Mouse (Mus musculus): ENCODE measurements around the gene Ugt1a2. TPM values are rescaled to one million over a fixed set of nuclear protein-coding genes. Genes with fewer than 3 reads are reported as not detected.
"Not testable (repeated sequence)": the region's sequence is repeated elsewhere in the genome, so short reads cannot be mapped to it uniquely, and the experiment has no call there.

Gene Ugt1a2
- polyA plus RNA-seq (2012; rRNA removed): 0.09 and 0.38 TPM in 2 replicates

- Histone ChIP-seq H3K4me3 (ENCODE audit: low read depth, low read length) (no peak within 1 kb of the TSS), H3K27ac (ENCODE audit: insufficient read depth, low read depth, low read length) (no peak within 1 kb of the TSS), H3K36me3 (ENCODE audit: control insufficient read depth, insufficient read depth, low read length) (no peaks in the 10 kb centered on the region), H3K4me1 (ENCODE audit: control insufficient read depth, insufficient read depth, insufficient read length, low read length) (peaks cover 5% of the 10 kb centered on the region), H3K27me3 (ENCODE audit: control insufficient read depth, insufficient read depth, low read length) (no peaks in the 10 kb centered on the region)
- TF ChIP-seq POLR2A (IDR thresholded peaks at IDR 0.05; ENCODE audit: low read depth, low read length) (no peak), CTCF (IDR thresholded peaks at IDR 0.05; ENCODE audit: extremely low read depth, insufficient read length, insufficient replicate concordance, low read depth, low read length) (no peak)
- 63% methylated on average over 7 of the region's 7 CpGs for WGBS
Observed at GRCm38 (mm10) chr1:88200456-88200855, at the start of gene Ugt1a2. Gene Ugt1a2, plus strand, starts transcription at chr1:88200601.

- Histone ChIP-seq H3K36me3 (ENCODE audit: control insufficient read depth, insufficient read depth, low read length) (no peaks in the 10 kb centered on the region; the same call in 1 of the 2 replicates), H3K27ac (ENCODE audit: insufficient read depth, low read depth, low read length) (no peak overlapping the region), H3K27me3 (ENCODE audit: control insufficient read depth, insufficient read depth, low read length) (no peaks in the 10 kb centered on the region), H3K4me1 (ENCODE audit: control insufficient read depth, insufficient read depth, insufficient read length, low read length) (peaks cover 4% of the 10 kb centered on the region; the same call in 1 of the 2 replicates), H3K4me3 (ENCODE audit: low read depth, low read length) (no peak overlapping the region)
- TF ChIP-seq CTCF (IDR thresholded peaks at IDR 0.05; ENCODE audit: extremely low read depth, insufficient read length, insufficient replicate concordance, low read depth, low read length): no peak
- no peak for TF ChIP-seq POLR2A (IDR thresholded peaks at IDR 0.05; ENCODE audit: low read depth, low read length)
- WGBS: 26% methylated on average over 2 of the region's 2 CpGs
Observed at GRCm38 (mm10) chr1:88158430-88158829, 42.0 kb upstream of the Ugt1a2 start.

- 0 out of 2 replicates have a peak, but pooled peaks cover 2% of the 10 kb centered on the region for H3K4me1 ChIP-seq (ENCODE audit: control insufficient read depth, insufficient read depth, insufficient read length, low read length)
- no peak within 1 kb of the TSS for H3K27ac ChIP-seq (ENCODE audit: insufficient read depth, low read depth, low read length)
- 89% methylated on average over 5 of the region's 5 CpGs for WGBS
- TF ChIP-seq POLR2A (IDR thresholded peaks at IDR 0.05; ENCODE audit: low read depth, low read length) (no peak), CTCF (IDR thresholded peaks at IDR 0.05; ENCODE audit: extremely low read depth, insufficient read length, insufficient replicate concordance, low read depth, low read length) (no peak)
- H3K36me3 ChIP-seq (ENCODE audit: control insufficient read depth, insufficient read depth, low read length): peaks cover 5% of the 10 kb centered on the region; the same call in 1 of the 2 replicates
- H3K27me3 ChIP-seq (ENCODE audit: control insufficient read depth, insufficient read depth, low read length): no peaks in the 10 kb centered on the region
- H3K4me3 ChIP-seq (ENCODE audit: low read depth, low read length): no peak within 1 kb of the TSS
Observed at GRCm38 (mm10) chr1:88165711-88166110, 34.7 kb upstream of the Ugt1a2 start, which contains the start of gene Ugt1a5. Gene Ugt1a5, plus strand, starts transcription at chr1:88166012.

DNA sequence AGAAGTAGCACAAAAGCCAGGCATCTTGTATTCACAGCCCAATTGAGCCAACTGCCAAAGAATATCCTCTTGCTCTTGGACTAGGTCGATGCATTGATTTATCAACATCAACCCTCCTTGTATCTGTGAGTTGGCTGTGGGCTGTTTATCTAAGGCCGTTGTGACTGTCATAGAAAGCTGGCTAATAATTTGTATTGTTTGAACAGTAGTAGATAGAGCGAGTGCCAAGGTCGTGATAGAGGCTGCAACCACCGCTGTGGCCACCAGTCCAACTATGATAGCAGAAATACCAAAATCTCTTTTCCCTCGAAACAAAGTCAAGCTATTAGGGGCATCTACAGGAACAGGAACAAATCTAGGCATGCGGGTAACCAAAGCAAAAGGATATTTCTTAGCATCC, 28.2 kb upstream of the Ugt1a2 start:
- not testable (repeated sequence) for H3K4me1 ChIP-seq (ENCODE audit: control insufficient read depth, insufficient read depth, insufficient read length, low read length); H3K4me3 ChIP-seq (ENCODE audit: low read depth, low read length); H3K27ac ChIP-seq (ENCODE audit: insufficient read depth, low read depth, low read length); H3K27me3 ChIP-seq (ENCODE audit: control insufficient read depth, insufficient read depth, low read length); H3K36me3 ChIP-seq (ENCODE audit: control insufficient read depth, insufficient read depth, low read length)
- WGBS: 48% methylated on average over 7 of the region's 7 CpGs

GRCm38 (mm10) chr1:88179657-88180056, 20.7 kb upstream of the Ugt1a2 start:
- peak overlapping the region; percentile 92 for H3K27ac ChIP-seq (ENCODE audit: insufficient read depth, low read depth, low read length)
- H3K27me3 ChIP-seq (ENCODE audit: control insufficient read depth, insufficient read depth, low read length): no peaks in the 10 kb centered on the region
- TF ChIP-seq CTCF (IDR thresholded peaks at IDR 0.05; ENCODE audit: extremely low read depth, insufficient read length, insufficient replicate concordance, low read depth, low read length): no peak
- no peak for TF ChIP-seq POLR2A (IDR thresholded peaks at IDR 0.05; ENCODE audit: low read depth, low read length)
- no peak overlapping the region for H3K4me3 ChIP-seq (ENCODE audit: low read depth, low read length)
- 89% methylated on average over 1 of the region's 1 CpGs for WGBS
- H3K36me3 ChIP-seq (ENCODE audit: control insufficient read depth, insufficient read depth, low read length): 0 out of 2 replicates have a peak, but pooled peaks cover 2% of the 10 kb centered on the region
- H3K4me1 ChIP-seq (ENCODE audit: control insufficient read depth, insufficient read depth, insufficient read length, low read length): peaks cover 9% of the 10 kb centered on the region; the same call in 1 of the 2 replicates

DNA sequence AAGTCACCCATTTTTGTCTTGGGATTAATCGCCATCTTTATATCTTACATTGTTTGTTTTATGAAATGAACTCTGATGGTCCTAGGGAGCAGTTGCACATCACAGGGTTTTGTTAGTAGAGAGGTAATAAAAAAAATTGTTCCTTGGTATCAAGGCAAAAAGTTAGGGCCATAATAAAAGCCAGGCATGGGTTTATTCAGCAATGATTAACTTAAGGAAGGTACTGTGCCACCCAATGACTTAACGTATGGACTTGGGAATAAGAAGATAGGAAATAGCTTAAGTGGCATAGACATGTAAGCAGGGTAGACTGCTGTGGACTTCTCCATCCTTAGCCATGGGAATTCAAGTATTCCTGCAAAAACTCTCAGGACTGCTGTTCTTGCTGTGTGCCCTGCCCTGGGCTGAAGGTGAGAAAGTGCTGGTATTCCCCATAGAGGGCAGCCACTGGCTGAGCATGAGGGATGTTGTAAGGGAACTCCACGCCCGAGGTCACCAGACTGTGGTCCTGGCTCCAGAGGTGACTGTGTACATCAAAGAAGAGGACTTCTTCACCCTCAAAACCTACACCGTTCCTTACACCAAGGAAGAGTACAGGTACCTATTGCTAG, 14.0 kb upstream of the Ugt1a2 start:
- Histone ChIP-seq H3K4me3 (ENCODE audit: low read depth, low read length) (peak overlapping the region; percentile 40), H3K4me1 (ENCODE audit: control insufficient read depth, insufficient read depth, insufficient read length, low read length) (peaks cover 7% of the 10 kb centered on the region; the same call in 1 of the 2 replicates), H3K27ac (ENCODE audit: insufficient read depth, low read depth, low read length) (peak overlapping the region; percentile 62), H3K36me3 (ENCODE audit: control insufficient read depth, insufficient read depth, low read length) (no peaks in the 10 kb centered on the region), H3K27me3 (ENCODE audit: control insufficient read depth, insufficient read depth, low read length) (no peaks in the 10 kb centered on the region)
- no peak for TF ChIP-seq CTCF (IDR thresholded peaks at IDR 0.05; ENCODE audit: extremely low read depth, insufficient read length, insufficient replicate concordance, low read depth, low read length)
- no peak for TF ChIP-seq POLR2A (IDR thresholded peaks at IDR 0.05; ENCODE audit: low read depth, low read length)
- WGBS: 39% methylated on average over 5 of the region's 5 CpGs

GRCm38 (mm10) chr1:88192136-88192535, 8.3 kb upstream of the Ugt1a2 start:
- Histone ChIP-seq H3K4me3 (ENCODE audit: low read depth, low read length) (no peak overlapping the region), H3K27me3 (ENCODE audit: control insufficient read depth, insufficient read depth, low read length) (no peaks in the 10 kb centered on the region), H3K4me1 (ENCODE audit: control insufficient read depth, insufficient read depth, insufficient read length, low read length) (peaks cover 13% of the 10 kb centered on the region), H3K27ac (ENCODE audit: insufficient read depth, low read depth, low read length) (no peak overlapping the region), H3K36me3 (ENCODE audit: control insufficient read depth, insufficient read depth, low read length) (no peaks in the 10 kb centered on the region)
- 86% methylated on average over 3 of the region's 3 CpGs for WGBS
- TF ChIP-seq POLR2A (IDR thresholded peaks at IDR 0.05; ENCODE audit: low read depth, low read length): no peak
- TF ChIP-seq CTCF (IDR thresholded peaks at IDR 0.05; ENCODE audit: extremely low read depth, insufficient read length, insufficient replicate concordance, low read depth, low read length): no peak
